Mouse (Mus musculus): ENCODE results near the gene Cyp39a1.

GRCm38 (mm10) chr17:43701060-43701459 is 33.8 kb downstream of the Cyp39a1 start:
- TF ChIP-seq ZNF384 (IDR thresholded peaks at IDR 0.05; ENCODE audit: low read depth, low read length) (no peak), ZC3H11A (IDR thresholded peaks at IDR 0.05; ENCODE audit: borderline replicate concordance, low read depth, low read length) (peak; percentile 24; the same call in 1 of the 2 replicates)
